Mouse (Mus musculus) thymus, postnatal 10 days (tissue): ENCODE data around the gene Snx4.
A peak's percentile ranks its signal among the peaks of the same experiment; 100 is the strongest.
"Not testable (repeated sequence)": the region's sequence is repeated elsewhere in the genome, so short reads cannot be mapped to it uniquely, and the experiment has no call there.

ENCODE experiments used
- DNase-seq, 2 experiments: peaks; one replicate each; pipeline ENCODE4 v3.0.0; 2021; ENCODE audit warnings: low spot score in 2 of 2

Gene Snx4

GRCm38 (mm10) chr16:33251194-33252051, at the start of gene Snx4:
TSS of gene Snx4 (plus strand) at chr16:33251442.
- peak; percentile 87 to 96 for DNase-seq

GRCm38 (mm10) chr16:33210812-33211211, 40.4 kb upstream of the Snx4 start:
- no peak for DNase-seq

GRCm38 (mm10) chr16:33216313-33217003, 34.8 kb upstream of the Snx4 start:
- DNase-seq: no peak

- DNase-seq: not testable (repeated sequence)
Measured at GRCm38 (mm10) chr16:33217553-33218085, 33.6 kb upstream of the Snx4 start.

GRCm38 (mm10) chr16:33222482-33222881, 28.8 kb upstream of the Snx4 start:
- DNase-seq: no peak

GRCm38 (mm10) chr16:33224381-33224780, 26.9 kb upstream of the Snx4 start:
- no peak for DNase-seq

- DNase-seq: no peak
Measured at GRCm38 (mm10) chr16:33234128-33234527, 17.1 kb upstream of the Snx4 start.

GRCm38 (mm10) chr16:33236151-33236550, 15.1 kb upstream of the Snx4 start:
- DNase-seq: no peak

GRCm38 (mm10) chr16:33239305-33239704, 11.9 kb upstream of the Snx4 start:
- no peak for DNase-seq

- DNase-seq: no peak
Measured at GRCm38 (mm10) chr16:33242046-33242445, 9.2 kb upstream of the Snx4 start.

- DNase-seq: peak in 1 of 2 experiments; percentile 11
Measured at GRCm38 (mm10) chr16:33244136-33244691, 7.0 kb upstream of the Snx4 start.

GRCm38 (mm10) chr16:33244933-33245470, 6.2 kb upstream of the Snx4 start:
- no peak for DNase-seq

GRCm38 (mm10) chr16:33246526-33246925, 4.7 kb upstream of the Snx4 start:
- DNase-seq: no peak

- no peak for DNase-seq
Measured at GRCm38 (mm10) chr16:33247006-33247405, 4.2 kb upstream of the Snx4 start.

GRCm38 (mm10) chr16:33250651-33251120, 556 bp upstream of the Snx4 start:
- no peak for DNase-seq

- DNase-seq: no peak
Measured at GRCm38 (mm10) chr16:33255601-33256000, 4.4 kb downstream of the Snx4 start.

GRCm38 (mm10) chr16:33258530-33258929, 7.3 kb downstream of the Snx4 start:
- no peak for DNase-seq

GRCm38 (mm10) chr16:33259824-33260223, 8.6 kb downstream of the Snx4 start:
- no peak for DNase-seq

GRCm38 (mm10) chr16:33260825-33261224, 9.6 kb downstream of the Snx4 start:
- DNase-seq: no peak

- DNase-seq: no peak
Measured at GRCm38 (mm10) chr16:33261584-33262061, 10.4 kb downstream of the Snx4 start.

- no peak for DNase-seq
Measured at GRCm38 (mm10) chr16:33262096-33262495, 10.9 kb downstream of the Snx4 start.
